Mouse (Mus musculus): ENCODE data around the gene Kif21a.

The Kif21a gene

GRCm38 (mm10) chr15:91049496-91050441 is at the start of gene Kif21a:
Gene Kif21a, minus strand, starts transcription at chr15:91049948.
- peak; percentile 87 for DNase-seq (ENCODE audit: low read depth)

- DNase-seq (ENCODE audit: low read depth), result no peak
These were observed 46.9 kb upstream of the Kif21a start for GRCm38 (mm10) chr15:91096606-91097005.

- DNase-seq (ENCODE audit: low read depth), result no peak
These were observed 39.7 kb upstream of the Kif21a start for GRCm38 (mm10) chr15:91089427-91089826.

- no peak for DNase-seq (ENCODE audit: low read depth)
These were observed 38.3 kb upstream of the Kif21a start for GRCm38 (mm10) chr15:91088071-91088470.

GRCm38 (mm10) chr15:91077457-91078410 is 28.0 kb upstream of the Kif21a start:
- no peak for DNase-seq (ENCODE audit: low read depth)

- DNase-seq (ENCODE audit: low read depth), result peak; percentile 27
These were observed 22.7 kb upstream of the Kif21a start for GRCm38 (mm10) chr15:91072440-91072839.

- no peak for DNase-seq (ENCODE audit: low read depth)
These were observed 14.6 kb upstream of the Kif21a start for GRCm38 (mm10) chr15:91064310-91064826.

GRCm38 (mm10) chr15:91063845-91064244 is 14.1 kb upstream of the Kif21a start:
- peak; percentile 9 for DNase-seq (ENCODE audit: low read depth)

- DNase-seq (ENCODE audit: low read depth), result no peak
These were observed 7.2 kb upstream of the Kif21a start for GRCm38 (mm10) chr15:91056866-91057342.

GRCm38 (mm10) chr15:91056176-91056865 is 6.6 kb upstream of the Kif21a start:
- DNase-seq (ENCODE audit: low read depth), result peak; percentile 63

GRCm38 (mm10) chr15:91048951-91049495 is 725 bp downstream of the Kif21a start:
- peak; percentile 22 for DNase-seq (ENCODE audit: low read depth)

GRCm38 (mm10) chr15:91047627-91048026 is 2.1 kb downstream of the Kif21a start:
- no peak for DNase-seq (ENCODE audit: low read depth)

GRCm38 (mm10) chr15:91046506-91046905 is 3.2 kb downstream of the Kif21a start:
- no peak for DNase-seq (ENCODE audit: low read depth)

- peak; percentile 17 for DNase-seq (ENCODE audit: low read depth)
These were observed 6.5 kb downstream of the Kif21a start for GRCm38 (mm10) chr15:91043263-91043662.

GRCm38 (mm10) chr15:91038860-91039259 is 10.9 kb downstream of the Kif21a start:
- DNase-seq (ENCODE audit: low read depth), result peak; percentile 58

- DNase-seq (ENCODE audit: low read depth), result no peak
These were observed 15.7 kb downstream of the Kif21a start for GRCm38 (mm10) chr15:91034090-91034489.

GRCm38 (mm10) chr15:91033529-91033928 is 16.2 kb downstream of the Kif21a start:
- no peak for DNase-seq (ENCODE audit: low read depth)

GRCm38 (mm10) chr15:91028962-91029361 is 20.8 kb downstream of the Kif21a start:
- DNase-seq (ENCODE audit: low read depth), result no peak

GRCm38 (mm10) chr15:91028494-91028893 is 21.3 kb downstream of the Kif21a start:
- DNase-seq (ENCODE audit: low read depth), result no peak

- no peak for DNase-seq (ENCODE audit: low read depth)
These were observed 27.5 kb downstream of the Kif21a start for GRCm38 (mm10) chr15:91022276-91022675.

GRCm38 (mm10) chr15:91018861-91019187 is 30.9 kb downstream of the Kif21a start:
- no peak for DNase-seq (ENCODE audit: low read depth)
